ENCODE assay signal across 8 mouse cellular contexts in the genomic region with DNA sequence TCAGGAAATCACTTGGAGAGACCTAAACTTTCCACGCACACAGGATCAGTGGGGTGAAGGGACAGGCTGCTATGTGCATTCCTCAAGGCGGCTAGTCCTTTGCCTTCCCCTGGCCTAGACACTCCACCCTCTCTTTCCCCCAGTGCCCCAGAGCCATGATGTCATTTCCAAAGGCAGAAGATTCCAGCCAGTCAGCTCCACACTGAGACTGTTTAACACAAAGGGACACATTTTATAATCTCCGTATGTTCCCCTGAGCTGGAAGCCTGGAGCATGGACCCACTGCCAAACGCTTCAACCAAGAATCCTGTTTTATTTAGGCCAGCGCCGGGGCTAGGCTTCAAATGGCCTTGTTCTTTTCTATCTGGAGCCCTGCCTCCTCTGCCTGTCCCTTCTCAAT.
A peak's percentile ranks its signal among the peaks of the same experiment; 100 is the strongest.
DNase-seq lines count a peak whose midpoint lies in the region; ATAC-seq lines count a peak whose summit lies in the region.

No protein-coding gene starts in this region.

- no peaks in the 10 kb centered on the region for H3K9me3 ChIP-seq in forebrain, embryonic 13.5 days (replicated peaks)
- H3K9me3 ChIP-seq in forebrain, embryonic 10.5 days: no peaks in the 10 kb centered on the region
- H3K9me3 ChIP-seq in limb, embryonic 15.5 days: no peaks in the 10 kb centered on the region

- no peaks in the 10 kb centered on the region for H3K27me3 ChIP-seq in forebrain, embryonic 13.5 days
- H3K27me3 ChIP-seq in forebrain, embryonic 10.5 days (ENCODE audit: poor library complexity, severe bottlenecking): no peaks in the 10 kb centered on the region
- H3K27me3 ChIP-seq in limb, embryonic 15.5 days: no peaks in the 10 kb centered on the region

- ATAC-seq in forebrain, embryonic 13.5 days: no peak
- 0 out of 2 replicates have a peak, but pooled peaks have one; percentile 36 for ATAC-seq in limb, embryonic 15.5 days (ENCODE audit: insufficient number of reproducible peaks, low FRiP score, low TSS enrichment, low read depth)
- ATAC-seq in erythroid progenitor cell, adult 5-6 weeks (replicated peaks; ENCODE audit: low FRiP score, poor library complexity, severe bottlenecking): no peak

- H3K27ac ChIP-seq in forebrain, embryonic 13.5 days: peak overlapping the region; percentile 27
- no peak overlapping the region for H3K27ac ChIP-seq in forebrain, embryonic 10.5 days
- peak overlapping the region; percentile 76 for H3K27ac ChIP-seq in limb, embryonic 15.5 days

- no peak overlapping the region for H3K9ac ChIP-seq in forebrain, embryonic 13.5 days
- no peak overlapping the region for H3K9ac ChIP-seq in limb, embryonic 15.5 days

- 72% methylated on average over 6 of the region's 6 CpGs for WGBS in forebrain, embryonic 13.5 days
- WGBS in forebrain, embryonic 10.5 days: 85% methylated on average over 6 of the region's 6 CpGs
- 39% methylated on average over 6 of the region's 6 CpGs for WGBS in limb, embryonic 15.5 days

- H3K4me1 ChIP-seq in forebrain, embryonic 13.5 days: peaks cover 5% of the 10 kb centered on the region; the same call in 1 of the 2 replicates
- peaks cover 27% of the 10 kb centered on the region for H3K4me1 ChIP-seq in forebrain, embryonic 10.5 days
- peaks cover 19% of the 10 kb centered on the region for H3K4me1 ChIP-seq in limb, embryonic 15.5 days

- no peak overlapping the region for H3K4me3 ChIP-seq in forebrain, embryonic 13.5 days
- no peak overlapping the region for H3K4me3 ChIP-seq in forebrain, embryonic 10.5 days
- no peak overlapping the region for H3K4me3 ChIP-seq in limb, embryonic 15.5 days

- no peak overlapping the region for H3K4me2 ChIP-seq in forebrain, embryonic 13.5 days
- H3K4me2 ChIP-seq in limb, embryonic 15.5 days: no peak overlapping the region

- H3K36me3 ChIP-seq in forebrain, embryonic 13.5 days (ENCODE audit: poor library complexity, severe bottlenecking): no peaks in the 10 kb centered on the region
- peaks cover 67% of the 10 kb centered on the region for H3K36me3 ChIP-seq in forebrain, embryonic 10.5 days (replicated peaks)
- H3K36me3 ChIP-seq in limb, embryonic 15.5 days: no peaks in the 10 kb centered on the region

- no peak for DNase-seq in forebrain, embryonic 10.5 days (ENCODE audit: extremely low spot score, low spot score)
- DNase-seq in lung, postnatal 4 days: peak; percentile 8 to 27
- no peak for DNase-seq in lung, postnatal 14 days
- DNase-seq in heart, adult 9 months (ENCODE audit: low spot score in 2 of 2): peak; percentile 9 to 42
- DNase-seq in urinary bladder, adult 2 months (ENCODE audit: low spot score): no peak

Comparison
In these comparisons a context has a peak if more than half of its experiments do, and no peak if none do; other contexts are left out.
1. DNase-seq: peak in lung, postnatal 4 days (2 of 2) and heart, adult 9 months (2 of 2); none in forebrain, embryonic 10.5 days (single experiment), lung, postnatal 14 days (single experiment) and urinary bladder, adult 2 months (single experiment).